ENCODE assay signal across 8 mouse cellular contexts in genomic region chr12:82469706-82470361, GRCm38 (mm10).
DNase-seq lines count a peak whose midpoint lies in the region; ATAC-seq and TF ChIP-seq lines count a peak whose summit lies in the region.

No protein-coding gene starts in this region.

- no peaks in the 10 kb centered on the region for H3K9me3 ChIP-seq in forebrain, embryonic 10.5 days
- H3K9me3 ChIP-seq in heart, embryonic 15.5 days (replicated peaks): no peaks in the 10 kb centered on the region
- H3K9me3 ChIP-seq in liver, embryonic 12.5 days (replicated peaks): no peaks in the 10 kb centered on the region

- H3ac ChIP-seq in C2C12 (ENCODE audit: control insufficient read depth, insufficient read length, low read depth): no peak overlapping the region

- 6% methylated on average over 12 of the region's 12 CpGs for WGBS in forebrain, embryonic 10.5 days
- 5% methylated on average over 12 of the region's 12 CpGs for WGBS in heart, embryonic 15.5 days
- WGBS in liver, embryonic 12.5 days (ENCODE audit: insufficient replicate concordance): 9% methylated on average over 12 of the region's 12 CpGs

- H3K4me2 ChIP-seq in heart, embryonic 15.5 days: peak overlapping the region; percentile 82
- H3K4me2 ChIP-seq in liver, embryonic 12.5 days: peak overlapping the region; percentile 74

- H3K4me3 ChIP-seq in C2C12 (ENCODE audit: insufficient read depth, poor library complexity, severe bottlenecking): peak overlapping the region; percentile 37
- H3K4me3 ChIP-seq in forebrain, embryonic 10.5 days: peak overlapping the region; percentile 60
- peak overlapping the region; percentile 59 for H3K4me3 ChIP-seq in heart, embryonic 15.5 days
- peak overlapping the region; percentile 55 for H3K4me3 ChIP-seq in liver, embryonic 12.5 days

- DNase-seq in brain, adult 2 months (ENCODE audit: low read depth, low spot score): peak; percentile 97
- peak; percentile 85 for DNase-seq in forebrain, embryonic 10.5 days (ENCODE audit: extremely low spot score, low spot score)
- peak; percentile 93 for DNase-seq in kidney, postnatal 14 days
- peak; percentile 87 for DNase-seq in naive thymus-derived CD4-positive, alpha-beta T cell, adult 2 months (ENCODE audit: low read depth)
- peak; percentile 87 for DNase-seq in splenic B cell, adult 2 months (ENCODE audit: low read depth, low spot score)

- H3K36me3 ChIP-seq in C2C12 (ENCODE audit: control insufficient read depth, insufficient read depth): no peaks in the 10 kb centered on the region
- no peaks in the 10 kb centered on the region for H3K36me3 ChIP-seq in forebrain, embryonic 10.5 days (replicated peaks)
- no peaks in the 10 kb centered on the region for H3K36me3 ChIP-seq in heart, embryonic 15.5 days
- no peaks in the 10 kb centered on the region for H3K36me3 ChIP-seq in liver, embryonic 12.5 days
- no peaks in the 10 kb centered on the region for H3K36me3 ChIP-seq in splenic B cell, adult 2 months (ENCODE audit: control insufficient read depth, insufficient read depth, low read length, poor library complexity, severe bottlenecking)

- no peaks in the 10 kb centered on the region for H3K79me2 ChIP-seq in C2C12 (ENCODE audit: control insufficient read depth, insufficient read depth)

- ATAC-seq in heart, embryonic 15.5 days (replicated peaks; ENCODE audit: insufficient number of reproducible peaks, insufficient read depth, low FRiP score, low read depth): peak; percentile 79
- ATAC-seq in liver, embryonic 12.5 days: peak; percentile 52; the same call in 1 of the 2 replicates

- peaks cover 16% of the 10 kb centered on the region for H3K4me1 ChIP-seq in forebrain, embryonic 10.5 days
- peaks cover 25% of the 10 kb centered on the region for H3K4me1 ChIP-seq in heart, embryonic 15.5 days (replicated peaks)
- H3K4me1 ChIP-seq in liver, embryonic 12.5 days: peaks cover 27% of the 10 kb centered on the region

- peak overlapping the region; percentile 57 for H3K9ac ChIP-seq in heart, embryonic 15.5 days
- peak overlapping the region; percentile 37; the same call in 1 of the 2 replicates for H3K9ac ChIP-seq in liver, embryonic 12.5 days

- no peaks in the 10 kb centered on the region for H3K79me3 ChIP-seq in C2C12 (ENCODE audit: low read depth)

- TF ChIP-seq CTCF in C2C12 (IDR thresholded peaks at IDR 0.05; ENCODE audit: control insufficient read depth, insufficient read depth, insufficient read length): peak; percentile 97

- no peaks in the 10 kb centered on the region for H3K27me3 ChIP-seq in C2C12 (ENCODE audit: control insufficient read depth, insufficient read depth, insufficient read length)
- H3K27me3 ChIP-seq in forebrain, embryonic 10.5 days (ENCODE audit: poor library complexity, severe bottlenecking): 0 out of 2 replicates have a peak, but pooled peaks cover 4% of the 10 kb centered on the region
- H3K27me3 ChIP-seq in heart, embryonic 15.5 days: no peaks in the 10 kb centered on the region
- 0 out of 2 replicates have a peak, but pooled peaks cover 4% of the 10 kb centered on the region for H3K27me3 ChIP-seq in liver, embryonic 12.5 days (replicated peaks)
- no peaks in the 10 kb centered on the region for H3K27me3 ChIP-seq in splenic B cell, adult 2 months (ENCODE audit: control insufficient read depth, insufficient read depth, low read length, poor library complexity, severe bottlenecking)

- peak overlapping the region; percentile 88 for H3K27ac ChIP-seq in forebrain, embryonic 10.5 days
- peak overlapping the region; percentile 85 for H3K27ac ChIP-seq in heart, embryonic 15.5 days
- peak overlapping the region; percentile 41; the same call in 1 of the 2 replicates for H3K27ac ChIP-seq in liver, embryonic 12.5 days

TF ChIP-seq in C2C12, 6 proteins besides CTCF, POLR2A, EP300 and RAD21:
- no peak for TF ChIP-seq USF1 (IDR thresholded peaks at IDR 0.05; ENCODE audit: low read depth)
- TF ChIP-seq MAX (IDR thresholded peaks at IDR 0.05): peak; percentile 44

Comparison
In these comparisons a context has a peak if more than half of its experiments do, and no peak if none do; other contexts are left out.
1. Peak in every context shown above with its lines: DNase-seq, ATAC-seq, H3K4me3 ChIP-seq and H3K27ac ChIP-seq.